18 mouse cellular contexts compared by ENCODE assay signal in genomic region chr1:128608119-128608518, GRCm38 (mm10). TPM values are rescaled to one million over a fixed set of nuclear protein-coding genes. Genes with fewer than 3 reads are reported as not detected.
DNase-seq lines count a peak whose midpoint lies in the region; ATAC-seq and TF ChIP-seq lines count a peak whose summit lies in the region.
"Had no signal": no experiment of that assay in that cellular context is flagged by ENCODE, and none has a peak within 500 bp of the region (broad histone marks: within the 10 kb centered on the region; RNA-seq: fewer than 3 reads in every experiment).

No protein-coding gene starts in this region.

- peak; percentile 24; the same call in 1 of the 2 replicates for ATAC-seq in liver, embryonic 16.5 days (ENCODE audit: low read depth)
- ATAC-seq: hindbrain, postnatal 0 days had no signal

- dilution Hi-C loops in CH12.LX (cut with MboI; ENCODE audit: extremely low pct_ligation_motif_present, extremely low pct_unique_long_range_greater_than_20kb, low sequenced_read_pairs): no loop called here

- no peaks in the 10 kb centered on the region for H3K79me2 ChIP-seq in CH12.LX (replicated peaks; ENCODE audit: control insufficient read depth, extremely low read depth, insufficient read depth, poor library complexity, severe bottlenecking)

- no peaks in the 10 kb centered on the region for H3K36me3 ChIP-seq in liver, embryonic 16.5 days (ENCODE audit: control insufficient read depth, insufficient read depth)
- no peaks in the 10 kb centered on the region for H3K36me3 ChIP-seq in CH12.LX (replicated peaks in 1 of 2; ENCODE audit: control insufficient read depth in 1 of 2, insufficient read depth in 1 of 2, low read length in 1 of 2)
- H3K36me3 ChIP-seq: embryonic facial prominence, embryonic 12.5 days; heart, embryonic 10.5 days; limb, embryonic 15.5 days; neural tube, embryonic 13.5 days had no signal

- no peak overlapping the region for H3K4me3 ChIP-seq in liver, embryonic 16.5 days (ENCODE audit: low read depth, low read length)
- no peak overlapping the region for H3K4me3 ChIP-seq in CH12.LX (replicated peaks in 1 of 3; ENCODE audit: low read depth in 2 of 3, low read length in 2 of 3, poor library complexity in 1 of 3)
- H3K4me3 ChIP-seq: embryonic facial prominence, embryonic 12.5 days; heart, embryonic 10.5 days; limb, embryonic 15.5 days; neural tube, embryonic 13.5 days had no signal

- no peaks in the 10 kb centered on the region for H3K27me3 ChIP-seq in liver, embryonic 16.5 days (ENCODE audit: control insufficient read depth, insufficient read depth, low read depth, low read length)
- no peaks in the 10 kb centered on the region for H3K27me3 ChIP-seq in CH12.LX (replicated peaks)
- H3K27me3 ChIP-seq: embryonic facial prominence, embryonic 12.5 days; limb, embryonic 15.5 days; neural tube, embryonic 13.5 days had no signal

- in situ Hi-C loops in CH12.LX (cut with MboI; ENCODE audit: low pct_ligation_motif_present, low pct_unique_long_range_greater_than_20kb, low sequenced_read_pairs): no loop called here

- no peak for TF ChIP-seq CTCF in CH12.LX (conservative IDR thresholded peaks at IDR 0.05 in 1 of 2, IDR thresholded peaks at IDR 0.05 in 1 of 2; ENCODE audit: low read depth in 2 of 2, low read length in 2 of 2)

- no peak for TF ChIP-seq POLR2A in CH12.LX (IDR thresholded peaks at IDR 0.05; ENCODE audit: low read depth, low read length)

- no peak; the same call in 1 of the 2 replicates for TF ChIP-seq RAD21 in CH12.LX (IDR thresholded peaks at IDR 0.05; ENCODE audit: low read depth, low read length)

- 30% methylated on average over 6 of the region's 6 CpGs for WGBS in liver, embryonic 16.5 days (ENCODE audit: insufficient replicate concordance)

- DNase-seq in liver: no peak
- peak; percentile 78 for DNase-seq in CH12.LX (ENCODE audit: extremely low read depth)
- peak; percentile 75 for DNase-seq in induced T-regulatory cell, adult 2 months (ENCODE audit: low read depth)
- peak; percentile 25 for DNase-seq in skeletal muscle tissue, adult 2 months (ENCODE audit: low read depth, low spot score)
- DNase-seq in embryo, embryonic 9.5 days (ENCODE audit: extremely low spot score): no peak
- DNase-seq in yolk sac, embryonic 10.5 days (ENCODE audit: low spot score): no peak
- DNase-seq in urinary bladder, postnatal 10 days (ENCODE audit: low spot score): no peak
- DNase-seq: cerebellum, adult 11 months; cerebellum, postnatal 25 days; gastrocnemius, postnatal 10 days; heart, postnatal 14 days; midbrain, embryonic 14.5 days had no signal

- H3K27ac ChIP-seq in liver, embryonic 16.5 days (ENCODE audit: low read length): no peak overlapping the region
- H3K27ac ChIP-seq in CH12.LX (ENCODE audit: insufficient read depth, low read depth): peak overlapping the region; percentile 14; the same call in 1 of the 2 replicates
- H3K27ac ChIP-seq: embryonic facial prominence, embryonic 12.5 days; heart, embryonic 10.5 days; hindbrain, postnatal 0 days; limb, embryonic 15.5 days; neural tube, embryonic 13.5 days had no signal

- TF ChIP-seq EP300 in CH12.LX (IDR thresholded peaks at IDR 0.05; ENCODE audit: low read length): peak; percentile 77

- H3K4me1 ChIP-seq in liver, embryonic 16.5 days (ENCODE audit: control insufficient read depth, low read depth, low read length): no peaks in the 10 kb centered on the region; the same call in 1 of the 2 replicates
- peaks cover 42 to 55% of the 10 kb centered on the region in 2 experiments for H3K4me1 ChIP-seq in CH12.LX (ENCODE audit: control insufficient read depth in 1 of 2, insufficient read depth in 2 of 2)
- H3K4me1 ChIP-seq: embryonic facial prominence, embryonic 12.5 days; limb, embryonic 15.5 days; neural tube, embryonic 13.5 days had no signal

- no peak overlapping the region for H3K9ac ChIP-seq in liver, embryonic 16.5 days (ENCODE audit: low read depth, low read length)
- peak overlapping the region; percentile 12; the same call in 1 of the 2 replicates for H3K9ac ChIP-seq in CH12.LX (ENCODE audit: insufficient read depth, low read depth)
- H3K9ac ChIP-seq: embryonic facial prominence, embryonic 12.5 days; limb, embryonic 15.5 days; neural tube, embryonic 13.5 days had no signal

- no peak overlapping the region for H3K4me2 ChIP-seq in liver, embryonic 16.5 days (ENCODE audit: low read depth, low read length)
- H3K4me2 ChIP-seq in CH12.LX (ENCODE audit: insufficient read depth, low read depth, poor library complexity, severe bottlenecking): no peak overlapping the region
- H3K4me2 ChIP-seq: embryonic facial prominence, embryonic 12.5 days; limb, embryonic 15.5 days; neural tube, embryonic 13.5 days had no signal

- no peaks in the 10 kb centered on the region for H3K9me3 ChIP-seq in liver, embryonic 16.5 days (replicated peaks; ENCODE audit: control insufficient read depth, low read length)
- no peaks in the 10 kb centered on the region for H3K9me3 ChIP-seq in CH12.LX (replicated peaks; ENCODE audit: low read length)
- H3K9me3 ChIP-seq: embryonic facial prominence, embryonic 12.5 days; heart, embryonic 10.5 days; limb, embryonic 15.5 days; neural tube, embryonic 13.5 days had no signal

TF ChIP-seq in CH12.LX, 34 proteins besides CTCF, POLR2A, EP300 and RAD21:
- TF ChIP-seq E2F4 (IDR thresholded peaks at IDR 0.05; ENCODE audit: insufficient replicate concordance, low read depth, low read length): peak; percentile 90; the same call in 1 of the 2 replicates
- peak; percentile 87 for TF ChIP-seq IRF4 (IDR thresholded peaks at IDR 0.05; ENCODE audit: low read depth, low read length)
- 0 out of 2 replicates have a peak, but pooled peaks have one; percentile 16 for TF ChIP-seq RCOR1 (conservative IDR thresholded peaks at IDR 0.05; ENCODE audit: low read depth, low read length)
- TF ChIP-seq SMC3 (IDR thresholded peaks at IDR 0.05; ENCODE audit: low read depth, low read length): no peak
- TF ChIP-seq MAX (IDR thresholded peaks at IDR 0.05; ENCODE audit: low read length): no peak
- TF ChIP-seq BHLHE40 (IDR thresholded peaks at IDR 0.05; ENCODE audit: low read depth, low read length): peak; percentile 76
- peak; percentile 62 for TF ChIP-seq ETS1 (conservative IDR thresholded peaks at IDR 0.05; ENCODE audit: low read depth, low read length)
- peak; percentile 78 for TF ChIP-seq MEF2A (IDR thresholded peaks at IDR 0.05; ENCODE audit: borderline replicate concordance, low read depth, low read length)
- no peak for TF ChIP-seq CHD1 (IDR thresholded peaks at IDR 0.05; ENCODE audit: low read depth, low read length)
- TF ChIP-seq TCF12 (IDR thresholded peaks at IDR 0.05; ENCODE audit: low read depth, low read length): peak; percentile 60; the same call in 1 of the 2 replicates
TF ChIP-seq in CH12.LX: peak in this region for 7.

RNA-seq across cellular contexts. Expression of gene Cxcr4, which starts 16.0 kb away (rescaled TPM):
- 2.5 TPM in 2 replicates for polyA plus RNA-seq in liver, embryonic 16.5 days (2015; fragmentation: Nextera tagmentation; extraction: Ambion mirVana)
- 156 and 169 TPM in 2 replicates for total RNA-seq in CH12.LX (2012; rRNA removed)
- 86.6 and 102 TPM in 2 replicates for total RNA-seq in CH12.LX (2014; rRNA removed)
- 80.3 and 80.6 TPM in 2 replicates for polyA plus RNA-seq in CH12.LX (2012; ENCODE audit: insufficient read length, low read depth)

Comparison
In these comparisons a context has a peak if more than half of its experiments do, and no peak if none do; other contexts are left out.
1. DNase-seq: peak in CH12.LX (single experiment), induced T-regulatory cell, adult 2 months (single experiment) and skeletal muscle tissue, adult 2 months (single experiment); none in liver (single experiment), embryo, embryonic 9.5 days (single experiment), yolk sac, embryonic 10.5 days (single experiment) and urinary bladder, postnatal 10 days (single experiment).
2. RNA of gene Cxcr4, which starts 16.0 kb away (polyA plus RNA-seq): 80.3 to 80.6 TPM in CH12.LX; 2.5 TPM in liver, embryonic 16.5 days; every median in the first group is over 10 times any median in the second.